Mouse (Mus musculus) G1E (cell line): Measurements from ENCODE around the gene F7. TPM values are rescaled to one million over a fixed set of nuclear protein-coding genes. Genes with fewer than 3 reads are reported as not detected.

Experiments used
- ATAC-seq: 2 replicates; pipeline ENCODE4 v1.8.0; 2016; ENCODE audit warnings: mild to moderate bottlenecking; ENCODE audit not compliant: insufficient number of reproducible peaks, poor library complexity, low FRiP score, severe bottlenecking; ENCODE audit errors: extremely low read depth
- DNase-seq: peaks from one replicate; pipeline ENCODE4 v3.0.0; 2012; ENCODE audit warnings: low spot score
- H3K27me3 ChIP-seq: 2 replicates; pipeline ENCODE4 v1.6.1; 2012; ENCODE audit warnings: mild to moderate bottlenecking, low read length, inconsistent platforms; ENCODE audit not compliant: insufficient read depth
- H3K36me3 ChIP-seq: replicated peaks from 2 replicates; pipeline ENCODE3; 2012; ENCODE audit warnings: mild to moderate bottlenecking, inconsistent platforms
- H3K4me1 ChIP-seq: 2 replicates; pipeline ENCODE4 v1.6.1; 2012; ENCODE audit warnings: low read depth, low read length, inconsistent platforms, mixed read lengths; ENCODE audit not compliant: insufficient read depth
- H3K4me3 ChIP-seq: 2 replicates; pipeline ENCODE4 v1.5.1; 2012; ENCODE audit warnings: low read depth, mild to moderate bottlenecking, inconsistent platforms, low read length, moderate library complexity, mixed read lengths
- H3K9me3 ChIP-seq: replicated peaks from 2 replicates; pipeline ENCODE4 v1.6.1; 2012; ENCODE audit warnings: inconsistent platforms
- CTCF ChIP-seq: IDR thresholded peaks from 2 replicates; pipeline ENCODE4 v1.5.1; 2012; ENCODE audit warnings: low read depth, low read length, inconsistent platforms, mixed read lengths
- GATA1 ChIP-seq: IDR thresholded peaks from 2 replicates; pipeline ENCODE4 v1.6.1; 2012; ENCODE audit warnings: borderline replicate concordance, low read length, inconsistent platforms, mixed read lengths
- GATA2 ChIP-seq: IDR thresholded peaks from 2 replicates; pipeline ENCODE4 v1.6.1; 2012; ENCODE audit warnings: low read depth, low read length, inconsistent platforms, borderline replicate concordance
- POLR2AphosphoS5 ChIP-seq: IDR thresholded peaks from 2 replicates; pipeline ENCODE4 v1.6.1; 2012; ENCODE audit warnings: low read depth, low read length, inconsistent platforms; ENCODE audit not compliant: insufficient replicate concordance
- TAL1 ChIP-seq: conservative IDR thresholded peaks from 2 replicates; pipeline ENCODE4 v1.6.1; 2012; ENCODE audit warnings: low read depth, low read length, inconsistent platforms, mixed read lengths
- polyA plus RNA-seq: library from polyadenylated mRNA; stranded (reverse); fragments of >175 nt; gene quantifications from 2 replicates; pipeline ENCODE4 v1.2.3, GENCODE M21; 2012
- total RNA-seq, 2 experiments: library from RNA; stranded (forward) in 1 of 2; stranded (reverse) in 1 of 2; fragments of 200-1000 nt in 1 of 2; fragments of >200 nt in 1 of 2; fragmentation: Nextera tagmentation in 1 of 2; gene quantifications; 2 replicates each; pipeline ENCODE4 v1.2.3; 2014 to 2017

Gene F7
- total and polyA plus RNA-seq, 3 experiments = 0.05 TPM; not detected in 2

GRCm38 (mm10) chr8:13019560-13019959 is 6.3 kb upstream of the F7 start:
- Histone ChIP-seq H3K4me3 (no peak overlapping the region), H3K36me3 (no peaks in the 10 kb centered on the region), H3K4me1 (no peaks in the 10 kb centered on the region), H3K27me3 (peaks cover 15% of the 10 kb centered on the region), H3K9me3 (no peaks in the 10 kb centered on the region)
- ATAC-seq (no peak), DNase-seq (no peak)
- TF ChIP-seq POLR2AphosphoS5 = no peak
- no peak for TF ChIP-seq TAL1
- TF ChIP-seq CTCF = no peak
- no peak for TF ChIP-seq GATA1
- no peak for TF ChIP-seq GATA2

- ATAC-seq = no peak
- TF ChIP-seq TAL1 (no peak), CTCF (no peak), GATA1 (no peak), POLR2AphosphoS5 (no peak), GATA2 (no peak)
- peaks cover 13% of the 10 kb centered on the region for H3K27me3 ChIP-seq
Observed at GRCm38 (mm10) chr8:13021830-13022229, 4.0 kb upstream of the F7 start.

GRCm38 (mm10) chr8:13027615-13028014 is 1.8 kb downstream of the F7 start:
- Histone ChIP-seq H3K36me3 (no peaks in the 10 kb centered on the region), H3K4me1 (no peaks in the 10 kb centered on the region), H3K9me3 (no peaks in the 10 kb centered on the region), H3K4me3 (no peak overlapping the region), H3K27me3 (peaks cover 23% of the 10 kb centered on the region)
- DNase-seq = no peak
- TF ChIP-seq POLR2AphosphoS5 (no peak), CTCF (no peak), GATA2 (no peak), GATA1 (no peak), TAL1 (no peak)
- no peak for ATAC-seq

More at GRCm38 (mm10) chr8:13021830-13022229, 4.0 kb upstream of the F7 start:
- no peaks in the 10 kb centered on the region for H3K36me3 ChIP-seq
- H3K9me3 ChIP-seq = no peaks in the 10 kb centered on the region
- no peak for DNase-seq
- no peak overlapping the region for H3K4me3 ChIP-seq
- H3K4me1 ChIP-seq = no peaks in the 10 kb centered on the region

- Histone ChIP-seq H3K36me3 (no peaks in the 10 kb centered on the region), H3K4me3 (no peak overlapping the region), H3K9me3 (no peaks in the 10 kb centered on the region), H3K4me1 (no peaks in the 10 kb centered on the region), H3K27me3 (peaks cover 29% of the 10 kb centered on the region)
- DNase-seq (no peak), ATAC-seq (no peak)
- TF ChIP-seq GATA2 (no peak), TAL1 (no peak), GATA1 (no peak), CTCF (no peak), POLR2AphosphoS5 (no peak)
Observed at GRCm38 (mm10) chr8:13028482-13028881, 2.6 kb downstream of the F7 start.

GRCm38 (mm10) chr8:13036346-13036812 is 10.5 kb downstream of the F7 start:
- Histone ChIP-seq H3K36me3 (no peaks in the 10 kb centered on the region), H3K4me3 (no peak overlapping the region), H3K4me1 (0 out of 2 replicates have a peak, but pooled peaks cover 3% of the 10 kb centered on the region), H3K27me3 (peaks cover 40% of the 10 kb centered on the region), H3K9me3 (no peaks in the 10 kb centered on the region)
- DNase-seq (no peak), ATAC-seq (no peak)
- no peak for TF ChIP-seq TAL1
- no peak for TF ChIP-seq POLR2AphosphoS5
- no peak for TF ChIP-seq CTCF
- no peak for TF ChIP-seq GATA1
- no peak for TF ChIP-seq GATA2

GRCm38 (mm10) chr8:13037015-13037414 is 11.2 kb downstream of the F7 start, which contains the start of gene F10:
Gene F10, plus strand, starts transcription at chr8:13037308.
- no peaks in the 10 kb centered on the region for H3K36me3 ChIP-seq
- H3K4me1 ChIP-seq = 0 out of 2 replicates have a peak, but pooled peaks cover 3% of the 10 kb centered on the region
- H3K9me3 ChIP-seq = no peaks in the 10 kb centered on the region
- ATAC-seq (no peak), DNase-seq (no peak)
- H3K4me3 ChIP-seq = no peak within 1 kb of the TSS
- peaks cover 35% of the 10 kb centered on the region for H3K27me3 ChIP-seq
- TF ChIP-seq CTCF (no peak), GATA1 (no peak), GATA2 (no peak), POLR2AphosphoS5 (no peak), TAL1 (no peak)

GRCm38 (mm10) chr8:13037569-13037968 is 11.7 kb downstream of the F7 start:
- H3K9me3 ChIP-seq = no peaks in the 10 kb centered on the region

More at GRCm38 (mm10) chr8:13037569-13037968, 11.7 kb downstream of the F7 start:
- H3K4me1 ChIP-seq = 0 out of 2 replicates have a peak, but pooled peaks cover 3% of the 10 kb centered on the region
- H3K36me3 ChIP-seq = no peaks in the 10 kb centered on the region
- peaks cover 34% of the 10 kb centered on the region for H3K27me3 ChIP-seq
- ATAC-seq (no peak), DNase-seq (no peak)
- no peak overlapping the region for H3K4me3 ChIP-seq
- no peak for TF ChIP-seq GATA1
- TF ChIP-seq TAL1 = no peak
- TF ChIP-seq CTCF = no peak
- no peak for TF ChIP-seq POLR2AphosphoS5
- no peak for TF ChIP-seq GATA2
